Mouse (Mus musculus) CH12.LX (cell line): Measurements from ENCODE around the gene Pex5. TPM values are rescaled to one million over a fixed set of nuclear protein-coding genes. Genes with fewer than 3 reads are reported as not detected.

Experiments used
- DNase-seq: peaks from one replicate; pipeline ENCODE4 v3.0.0-alpha.2; 2013; ENCODE audit errors: extremely low read depth
- H3K27ac ChIP-seq: 2 replicates; pipeline ENCODE4 v1.5.1; 2012; ENCODE audit warnings: low read depth, mild to moderate bottlenecking, control low read depth, moderate library complexity; ENCODE audit not compliant: insufficient read depth
- H3K27me3 ChIP-seq: replicated peaks from 2 replicates; pipeline ENCODE3; 2012; ENCODE audit warnings: inconsistent platforms
- H3K36me3 ChIP-seq, 2 experiments: replicated peaks in 1 of 2; 2 replicates each; pipeline versions ENCODE3 to v1.6.1; 2012; ENCODE audit warnings: inconsistent platforms in 1 of 2, low read length in 1 of 2, mild to moderate bottlenecking in 1 of 2, mixed read lengths in 1 of 2, moderate library complexity in 1 of 2; ENCODE audit not compliant: control insufficient read depth in 1 of 2, insufficient read depth in 1 of 2
- H3K4me1 ChIP-seq, 2 experiments: 2 replicates each; pipeline ENCODE4 v1.6.1; 2012; ENCODE audit warnings: inconsistent platforms in 1 of 2, moderate library complexity in 1 of 2; ENCODE audit not compliant: insufficient read depth in 2 of 2, control insufficient read depth in 1 of 2
- H3K4me2 ChIP-seq: 2 replicates; pipeline ENCODE4 v1.6.1; 2012; ENCODE audit warnings: low read depth, mild to moderate bottlenecking, control low read depth; ENCODE audit not compliant: poor library complexity, insufficient read depth, severe bottlenecking
- H3K4me3 ChIP-seq, 3 experiments: fragments of 150-350 bp in 1 of 3; sonication (generic) in 1 of 3; replicated peaks in 1 of 3; 2 replicates each; pipeline versions ENCODE3 to v1.5.1; 2011 to 2012; ENCODE audit warnings: low read depth in 2 of 3, low read length in 2 of 3, mild to moderate bottlenecking in 2 of 3, moderate library complexity in 2 of 3, control low read depth in 1 of 3, improper control_type of control experiment in 1 of 3, inconsistent platforms in 1 of 3, mixed read lengths in 1 of 3; ENCODE audit not compliant: poor library complexity in 1 of 3
- H3K79me2 ChIP-seq: replicated peaks from 2 replicates; pipeline ENCODE4 v1.6.1; 2012; ENCODE audit warnings: mild to moderate bottlenecking, moderate library complexity; ENCODE audit not compliant: control insufficient read depth, poor library complexity, insufficient read depth, severe bottlenecking; ENCODE audit errors: extremely low read depth
- H3K9ac ChIP-seq: 2 replicates; pipeline ENCODE4 v1.6.1; 2012; ENCODE audit warnings: low read depth, mild to moderate bottlenecking, control low read depth, moderate library complexity; ENCODE audit not compliant: insufficient read depth
- H3K9me3 ChIP-seq: replicated peaks from 2 replicates; pipeline ENCODE3; 2012; ENCODE audit warnings: low read length, inconsistent platforms, mixed read lengths
- CTCF ChIP-seq, 2 experiments: IDR thresholded peaks in 1 of 2; conservative IDR thresholded peaks in 1 of 2; 2 replicates each; pipeline ENCODE4 v1.5.1; 2011 to 2012; ENCODE audit warnings: low read depth in 2 of 2, low read length in 2 of 2, improper control_type of control experiment in 1 of 2, inconsistent platforms in 1 of 2, mild to moderate bottlenecking in 1 of 2, moderate library complexity in 1 of 2
- ELF1 ChIP-seq: IDR thresholded peaks from 2 replicates; pipeline ENCODE4 v1.6.1; 2014; ENCODE audit warnings: low read depth, mild to moderate bottlenecking, inconsistent platforms, low read length, improper control_type of control experiment
- EP300 ChIP-seq: IDR thresholded peaks from 2 replicates; pipeline ENCODE4 v1.6.1; 2011; ENCODE audit warnings: low read length, improper control_type of control experiment
- ETS1 ChIP-seq: conservative IDR thresholded peaks from 2 replicates; pipeline ENCODE4 v1.6.1; 2012; ENCODE audit warnings: low read depth, mild to moderate bottlenecking, inconsistent platforms, low read length, improper control_type of control experiment, moderate library complexity
- GABPA ChIP-seq: IDR thresholded peaks from 2 replicates; pipeline ENCODE4 v1.6.1; 2012; ENCODE audit warnings: low read depth, low read length, improper control_type of control experiment, inconsistent platforms; ENCODE audit not compliant: insufficient replicate concordance
- HCFC1 ChIP-seq: IDR thresholded peaks from 2 replicates; pipeline ENCODE4 v1.6.1; 2012; ENCODE audit warnings: low read depth, mild to moderate bottlenecking, inconsistent platforms, low read length, improper control_type of control experiment
- JUND ChIP-seq: conservative IDR thresholded peaks from 2 replicates; pipeline ENCODE4 v1.6.1; 2011; ENCODE audit warnings: low read depth, low read length, improper control_type of control experiment
- KAT2A ChIP-seq: IDR thresholded peaks from 2 replicates; pipeline ENCODE4 v1.6.1; 2012; ENCODE audit warnings: low read length, improper control_type of control experiment, inconsistent platforms; ENCODE audit not compliant: insufficient replicate concordance
- MAFK ChIP-seq: IDR thresholded peaks from 2 replicates; pipeline ENCODE4 v1.6.1; 2011; ENCODE audit warnings: low read length, improper control_type of control experiment; ENCODE audit not compliant: insufficient replicate concordance
- MAZ ChIP-seq: IDR thresholded peaks from 2 replicates; pipeline ENCODE4 v1.6.1; 2012; ENCODE audit warnings: low read depth, mild to moderate bottlenecking, inconsistent platforms, low read length, improper control_type of control experiment, moderate library complexity
- MXI1 ChIP-seq: IDR thresholded peaks from 2 replicates; pipeline ENCODE4 v1.6.1; 2011; ENCODE audit warnings: mild to moderate bottlenecking, low read depth, low read length, improper control_type of control experiment
- MYC ChIP-seq: IDR thresholded peaks from 2 replicates; pipeline ENCODE4 v1.6.1; 2011; ENCODE audit warnings: low read depth, mild to moderate bottlenecking, improper control_type of control experiment, low read length
- NRF1 ChIP-seq: IDR thresholded peaks from 2 replicates; pipeline ENCODE4 v1.6.1; 2014; ENCODE audit warnings: low read depth, mild to moderate bottlenecking, inconsistent platforms, low read length, improper control_type of control experiment, moderate library complexity
- POLR2A ChIP-seq: IDR thresholded peaks from 2 replicates; pipeline ENCODE4 v1.6.1; 2011; ENCODE audit warnings: low read depth, mild to moderate bottlenecking, improper control_type of control experiment, low read length
- POLR2AphosphoS2 ChIP-seq: IDR thresholded peaks from 2 replicates; pipeline ENCODE4 v1.6.1; 2011; ENCODE audit warnings: low read depth, low read length, improper control_type of control experiment
- RAD21 ChIP-seq: IDR thresholded peaks from 2 replicates; pipeline ENCODE4 v1.6.1; 2011; ENCODE audit warnings: low read depth, mild to moderate bottlenecking, low read length, improper control_type of control experiment, moderate library complexity
- RCOR1 ChIP-seq: conservative IDR thresholded peaks from 2 replicates; pipeline ENCODE4 v1.6.1; 2012; ENCODE audit warnings: low read depth, mild to moderate bottlenecking, inconsistent platforms, low read length, improper control_type of control experiment
- SIN3A ChIP-seq: IDR thresholded peaks from 2 replicates; pipeline ENCODE4 v1.6.1; 2012; ENCODE audit warnings: low read length, improper control_type of control experiment, inconsistent platforms
- SMC3 ChIP-seq: IDR thresholded peaks from 2 replicates; pipeline ENCODE4 v1.6.1; 2011; ENCODE audit warnings: low read depth, low read length, improper control_type of control experiment
- TBP ChIP-seq: conservative IDR thresholded peaks from 2 replicates; pipeline ENCODE4 v1.6.1; 2011; ENCODE audit warnings: low read depth, low read length, improper control_type of control experiment
- USF1 ChIP-seq: IDR thresholded peaks from 2 replicates; pipeline ENCODE4 v1.6.1; 2014; ENCODE audit warnings: low read depth, mild to moderate bottlenecking, inconsistent platforms, low read length, improper control_type of control experiment
- ZC3H11A ChIP-seq: IDR thresholded peaks from 2 replicates; pipeline ENCODE4 v1.6.1; 2012; ENCODE audit warnings: low read depth, mild to moderate bottlenecking, inconsistent platforms, low read length, improper control_type of control experiment
- ZMIZ1 ChIP-seq: IDR thresholded peaks from 2 replicates; pipeline ENCODE4 v1.6.1; 2012; ENCODE audit warnings: low read depth, mild to moderate bottlenecking, inconsistent platforms, low read length, improper control_type of control experiment
- dilution Hi-C: fragments of 300-500 bp; cut with MboI; formaldehyde crosslinking; loops from 2 replicates; pipeline ENCODE4 v1.14.3; 2020; ENCODE audit warnings: low sequenced_read_pairs; ENCODE audit not compliant: extremely low pct_unique_long_range_greater_than_20kb, extremely low pct_ligation_motif_present
- in situ Hi-C: fragments of 300-500 bp; cut with MboI; formaldehyde crosslinking; loops from 3 replicates; pipeline ENCODE4 v1.14.3; 2019; ENCODE audit warnings: low sequenced_read_pairs, low pct_ligation_motif_present, low pct_unique_long_range_greater_than_20kb, mixed read lengths
- polyA plus RNA-seq: library from polyadenylated mRNA; unstranded; fragments of >175 nt; gene quantifications from 2 replicates; pipeline ENCODE4 v1.2.1, GENCODE M21; 2012; ENCODE audit warnings: low read depth; ENCODE audit not compliant: insufficient read length
- total RNA-seq, 2 experiments: library from RNA; depleted of rRNA; stranded (reverse); fragments of 300-350 nt in 1 of 2; fragments of >200 nt in 1 of 2; gene quantifications; 2 replicates each; pipeline ENCODE4 v1.2.3; 2012 to 2014

The Pex5 gene
- total and polyA plus RNA-seq, 3 experiments = 21.2 to 29.2 (median 24.6) TPM

DNA sequence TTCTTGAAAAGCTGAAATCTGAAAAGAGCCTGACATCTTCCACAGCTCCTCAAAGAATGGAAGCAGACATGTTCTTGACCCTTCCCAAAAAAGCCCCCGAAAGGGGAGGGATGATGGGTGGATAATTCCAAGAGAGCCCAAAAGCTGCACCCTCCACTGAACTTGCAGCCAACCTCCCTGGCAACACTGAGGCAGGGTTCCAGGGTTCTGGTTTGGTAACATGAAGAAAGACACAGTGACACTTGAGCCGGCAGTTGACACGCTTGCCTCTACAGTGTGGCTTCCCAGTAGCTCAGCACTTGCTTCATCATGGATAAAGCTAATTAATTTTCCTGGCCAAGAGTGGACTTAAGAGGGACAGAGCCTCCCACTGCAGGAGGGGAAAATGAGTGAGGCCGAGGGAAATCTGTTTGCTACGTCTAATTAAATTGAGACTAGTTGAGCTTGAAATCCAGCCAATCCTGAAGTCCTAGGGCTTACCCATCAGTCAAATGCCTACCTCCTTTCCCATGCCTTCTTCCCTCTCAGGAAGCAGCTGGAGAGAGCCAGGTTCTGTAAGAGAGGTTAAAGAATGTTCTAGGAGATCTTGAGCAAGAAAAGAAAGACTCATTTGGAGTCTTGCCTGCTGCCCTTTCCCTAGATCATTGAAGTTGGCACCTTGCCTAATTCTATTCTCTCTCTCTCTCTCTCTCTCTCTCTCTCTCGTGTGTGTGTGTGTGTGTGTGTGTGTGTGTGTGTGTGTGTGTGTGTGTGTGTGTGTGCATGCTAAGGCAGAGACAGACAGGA is 13.1 kb upstream of the Pex5 start:
- no peaks in the 10 kb centered on the region for H3K9me3 ChIP-seq
- TF ChIP-seq ZC3H11A (no peak), MXI1 (no peak), KAT2A (no peak), ELF1 (no peak), RCOR1 (no peak), SMC3 (no peak), MAZ (no peak), SIN3A (no peak), CTCF (conservative IDR thresholded peaks at IDR 0.05 in 1 of 2, IDR thresholded peaks at IDR 0.05 in 1 of 2; ENCODE audit: low read depth in 2 of 2, low read length in 2 of 2) (no peak), RAD21 (no peak), MYC (no peak), POLR2AphosphoS2 (no peak)
- no peak overlapping the region for H3K27ac ChIP-seq
- H3K36me3 ChIP-seq = peaks cover 2 to 48% of the 10 kb centered on the region in 2 experiments
- dilution Hi-C loops (no loop called here), in situ Hi-C loops (no loop called here)
- H3K27me3 ChIP-seq = no peaks in the 10 kb centered on the region
- H3K79me2 ChIP-seq = no peaks in the 10 kb centered on the region
- H3K4me1 ChIP-seq = peaks cover 10% of the 10 kb centered on the region in 2 experiments
- no peak overlapping the region for H3K9ac ChIP-seq
- H3K4me2 ChIP-seq = no peak overlapping the region
- H3K4me3 ChIP-seq = no peak overlapping the region
- DNase-seq = no peak

- dilution Hi-C loops = no loop called here
- in situ Hi-C loops = no loop called here
- Histone ChIP-seq H3K9ac (no peak overlapping the region), H3K36me3 (peaks cover 2 to 41% of the 10 kb centered on the region in 2 experiments), H3K4me2 (no peak overlapping the region), H3K9me3 (peaks cover 2% of the 10 kb centered on the region), H3K79me2 (no peaks in the 10 kb centered on the region), H3K27me3 (no peaks in the 10 kb centered on the region), H3K4me3 (no peak overlapping the region), H3K4me1 (peaks cover 4 to 6% of the 10 kb centered on the region in 2 experiments; a peak in 1 of 4 replicates), H3K27ac (no peak overlapping the region)
- no peak for DNase-seq
- TF ChIP-seq TBP = no peak
- no peak for TF ChIP-seq ZC3H11A
- TF ChIP-seq MAZ = no peak
- TF ChIP-seq ZMIZ1 = no peak
- no peak for TF ChIP-seq POLR2A
- TF ChIP-seq MAFK = no peak
- no peak for TF ChIP-seq MYC
- TF ChIP-seq GABPA = no peak
- no peak for TF ChIP-seq USF1
- TF ChIP-seq KAT2A = no peak
- TF ChIP-seq JUND = no peak
- no peak for TF ChIP-seq NRF1
- TF ChIP-seq EP300 = no peak
- TF ChIP-seq HCFC1 = no peak
- no peak for TF ChIP-seq ETS1
Measured at GRCm38 (mm10) chr6:124427289-124427688, 12.4 kb upstream of the Pex5 start.
